Mouse (Mus musculus): ENCODE results near the gene Myadm. TPM values are rescaled to one million over a fixed set of nuclear protein-coding genes. Genes with fewer than 3 reads are reported as not detected.

Myadm gene
- total and polyA plus RNA-seq, 3 experiments, result 4.4 to 22.6 (median 4.6) TPM

DNA sequence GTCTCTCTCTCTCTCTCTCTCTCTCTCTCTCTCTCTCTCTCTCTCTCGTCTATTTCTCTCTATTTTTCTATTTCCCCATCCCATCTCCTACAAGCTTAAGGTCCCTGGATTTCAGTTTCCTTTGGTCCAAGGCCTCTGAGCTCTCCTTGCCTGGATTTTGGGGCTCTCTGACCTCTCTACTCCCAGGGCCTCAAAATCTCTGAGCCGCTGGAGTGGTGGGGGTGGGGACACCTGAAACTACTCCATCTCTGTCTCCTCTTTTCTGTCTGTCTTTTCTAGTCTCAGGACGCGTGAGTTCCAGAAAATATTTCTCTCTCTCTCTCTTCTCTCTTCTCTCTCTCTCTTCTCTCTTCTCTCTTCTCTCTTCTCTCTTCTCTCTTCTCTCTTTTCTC lies 43.3 kb downstream of the Myadm start:
- TF ChIP-seq ZC3H11A (IDR thresholded peaks at IDR 0.05; ENCODE audit: low read depth, low read length) (no peak), USF1 (IDR thresholded peaks at IDR 0.05; ENCODE audit: low read depth, low read length) (no peak), BHLHE40 (IDR thresholded peaks at IDR 0.05; ENCODE audit: low read depth, low read length) (no peak), E2F4 (IDR thresholded peaks at IDR 0.05; ENCODE audit: insufficient replicate concordance, low read depth, low read length) (no peak), JUND (conservative IDR thresholded peaks at IDR 0.05; ENCODE audit: low read depth, low read length) (no peak), IRF4 (IDR thresholded peaks at IDR 0.05; ENCODE audit: low read depth, low read length) (no peak), MXI1 (IDR thresholded peaks at IDR 0.05; ENCODE audit: low read depth, low read length) (no peak), POLR2AphosphoS2 (IDR thresholded peaks at IDR 0.05; ENCODE audit: low read depth, low read length) (no peak), TBP (conservative IDR thresholded peaks at IDR 0.05; ENCODE audit: low read depth, low read length) (no peak), ELF1 (IDR thresholded peaks at IDR 0.05; ENCODE audit: low read depth, low read length) (no peak), TCF12 (IDR thresholded peaks at IDR 0.05; ENCODE audit: low read depth, low read length) (no peak), EP300 (IDR thresholded peaks at IDR 0.05; ENCODE audit: low read length) (no peak), CHD2 (IDR thresholded peaks at IDR 0.05; ENCODE audit: low read length) (no peak), GABPA (IDR thresholded peaks at IDR 0.05; ENCODE audit: insufficient replicate concordance, low read depth, low read length) (no peak), MAX (IDR thresholded peaks at IDR 0.05; ENCODE audit: low read length) (no peak)
- H3K36me3 ChIP-seq (replicated peaks in 1 of 2; ENCODE audit: control insufficient read depth in 1 of 2, insufficient read depth in 1 of 2, low read length in 1 of 2), result no peaks in the 10 kb centered on the region
- no peak overlapping the region for H3K4me3 ChIP-seq (replicated peaks in 1 of 3; ENCODE audit: low read depth in 2 of 3, low read length in 2 of 3, poor library complexity in 1 of 3)
- peak overlapping the region; percentile 35; the same call in 1 of the 2 replicates for H3K4me2 ChIP-seq (ENCODE audit: insufficient read depth, low read depth, poor library complexity, severe bottlenecking)
- dilution Hi-C loops (cut with MboI; ENCODE audit: extremely low pct_ligation_motif_present, extremely low pct_unique_long_range_greater_than_20kb, low sequenced_read_pairs) (no loop called here), in situ Hi-C loops (cut with MboI; ENCODE audit: low pct_ligation_motif_present, low pct_unique_long_range_greater_than_20kb, low sequenced_read_pairs) (no loop called here)
- H3K79me2 ChIP-seq (replicated peaks; ENCODE audit: control insufficient read depth, extremely low read depth, insufficient read depth, poor library complexity, severe bottlenecking), result no peaks in the 10 kb centered on the region
- H3K4me1 ChIP-seq (ENCODE audit: control insufficient read depth in 1 of 2, insufficient read depth in 2 of 2), result no peaks in the 10 kb centered on the region
- no peaks in the 10 kb centered on the region for H3K9me3 ChIP-seq (replicated peaks; ENCODE audit: low read length)
- peaks cover 4% of the 10 kb centered on the region for H3K27me3 ChIP-seq (replicated peaks)
- no peak overlapping the region for H3K27ac ChIP-seq (ENCODE audit: insufficient read depth, low read depth)
- no peak for DNase-seq (ENCODE audit: extremely low read depth)
- no peak overlapping the region for H3K9ac ChIP-seq (ENCODE audit: insufficient read depth, low read depth)

DNA sequence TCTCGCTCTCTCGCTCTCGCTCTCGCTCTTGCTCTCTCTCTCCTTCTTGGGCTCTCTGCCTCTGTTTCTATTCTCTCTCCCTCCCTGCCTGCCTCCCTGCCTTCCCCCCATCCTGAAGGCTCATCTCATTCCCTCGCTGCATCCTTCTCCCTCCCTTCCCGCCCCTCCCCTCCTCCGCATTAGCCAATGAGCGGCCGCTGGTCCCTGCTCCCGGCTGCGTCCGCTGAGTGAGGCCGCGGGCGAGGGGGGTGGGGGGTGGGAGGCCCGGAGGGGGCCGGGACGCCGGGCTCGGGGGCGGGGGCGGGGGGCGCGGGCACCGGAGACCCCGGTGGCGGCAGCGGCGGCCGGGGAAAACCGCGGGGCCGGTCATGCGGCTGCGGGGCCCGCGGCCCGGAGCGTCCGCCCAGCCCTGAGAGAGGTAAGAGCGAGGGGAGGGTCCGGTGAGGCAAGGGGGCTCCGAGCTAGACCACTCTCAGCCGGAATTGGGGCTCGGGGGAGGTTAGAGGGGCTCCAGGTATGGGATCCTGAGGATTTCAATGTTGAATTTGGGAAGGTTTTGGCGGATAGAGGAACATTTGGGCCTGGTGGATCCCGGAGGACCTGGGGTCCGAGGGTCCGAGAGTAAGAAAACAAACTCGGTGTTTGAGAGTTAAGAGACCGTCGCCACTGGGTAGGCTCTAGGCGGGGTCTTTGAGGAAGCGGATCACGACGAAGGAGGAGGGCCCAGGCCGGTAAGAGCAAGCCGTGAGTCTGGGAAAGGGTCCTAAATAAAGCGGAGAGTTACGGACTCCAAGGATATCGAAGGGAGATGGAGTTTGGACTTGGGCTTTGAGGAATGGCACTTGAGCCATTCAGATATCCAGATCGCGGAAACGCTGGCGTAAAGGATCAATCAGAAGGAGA lies 44.0 kb downstream of the Myadm start, which contains the start of gene Cacng7:
Gene Cacng7 (plus strand): TSS at position 337 of the 903 bp plus-strand sequence.
- Histone ChIP-seq H3K4me1 (ENCODE audit: control insufficient read depth in 1 of 2, insufficient read depth in 2 of 2) (no peaks in the 10 kb centered on the region), H3K9me3 (replicated peaks; ENCODE audit: low read length) (no peaks in the 10 kb centered on the region), H3K27ac (ENCODE audit: insufficient read depth, low read depth) (no peak within 1 kb of the TSS), H3K4me2 (ENCODE audit: insufficient read depth, low read depth, poor library complexity, severe bottlenecking) (peak within 1 kb of the TSS; percentile 35; the same call in 1 of the 2 replicates), H3K27me3 (replicated peaks) (peaks cover 4% of the 10 kb centered on the region), H3K36me3 (replicated peaks in 1 of 2; ENCODE audit: control insufficient read depth in 1 of 2, insufficient read depth in 1 of 2, low read length in 1 of 2) (no peaks in the 10 kb centered on the region), H3K4me3 (replicated peaks in 1 of 3; ENCODE audit: low read depth in 2 of 3, low read length in 2 of 3, poor library complexity in 1 of 3) (no peak within 1 kb of the TSS), H3K9ac (ENCODE audit: insufficient read depth, low read depth) (no peak within 1 kb of the TSS), H3K79me2 (replicated peaks; ENCODE audit: control insufficient read depth, extremely low read depth, insufficient read depth, poor library complexity, severe bottlenecking) (no peaks in the 10 kb centered on the region)
- dilution Hi-C loops (cut with MboI; ENCODE audit: extremely low pct_ligation_motif_present, extremely low pct_unique_long_range_greater_than_20kb, low sequenced_read_pairs), result no loop called here
- in situ Hi-C loops (cut with MboI; ENCODE audit: low pct_ligation_motif_present, low pct_unique_long_range_greater_than_20kb, low sequenced_read_pairs), result no loop called here
- DNase-seq (ENCODE audit: extremely low read depth), result no peak
- TF ChIP-seq TCF12 (IDR thresholded peaks at IDR 0.05; ENCODE audit: low read depth, low read length) (no peak), E2F4 (IDR thresholded peaks at IDR 0.05; ENCODE audit: insufficient replicate concordance, low read depth, low read length) (no peak), PAX5 (IDR thresholded peaks at IDR 0.05; ENCODE audit: low read length) (no peak), CTCF (conservative IDR thresholded peaks at IDR 0.05 in 1 of 2, IDR thresholded peaks at IDR 0.05 in 1 of 2; ENCODE audit: low read depth in 2 of 2, low read length in 2 of 2) (no peak), BHLHE40 (IDR thresholded peaks at IDR 0.05; ENCODE audit: low read depth, low read length) (no peak), POLR2AphosphoS2 (IDR thresholded peaks at IDR 0.05; ENCODE audit: low read depth, low read length) (no peak), MYC (IDR thresholded peaks at IDR 0.05; ENCODE audit: low read depth, low read length) (no peak), MAX (IDR thresholded peaks at IDR 0.05; ENCODE audit: low read length) (no peak), SMC3 (IDR thresholded peaks at IDR 0.05; ENCODE audit: low read depth, low read length) (no peak), JUND (conservative IDR thresholded peaks at IDR 0.05; ENCODE audit: low read depth, low read length) (no peak), RAD21 (IDR thresholded peaks at IDR 0.05; ENCODE audit: low read depth, low read length) (no peak), IRF4 (IDR thresholded peaks at IDR 0.05; ENCODE audit: low read depth, low read length) (no peak), JUN (IDR thresholded peaks at IDR 0.05; ENCODE audit: insufficient read depth, low read depth, low read length) (no peak)
